Mouse (Mus musculus) kidney, postnatal 36 days (tissue): ENCODE results near the gene Crybb3.

ENCODE experiments used
- DNase-seq, 2 experiments: peaks; one replicate each; pipeline ENCODE4 v3.0.0; 2021 to 2022; ENCODE audit warnings: mixed read lengths in 2 of 2

Crybb3 gene

DNA sequence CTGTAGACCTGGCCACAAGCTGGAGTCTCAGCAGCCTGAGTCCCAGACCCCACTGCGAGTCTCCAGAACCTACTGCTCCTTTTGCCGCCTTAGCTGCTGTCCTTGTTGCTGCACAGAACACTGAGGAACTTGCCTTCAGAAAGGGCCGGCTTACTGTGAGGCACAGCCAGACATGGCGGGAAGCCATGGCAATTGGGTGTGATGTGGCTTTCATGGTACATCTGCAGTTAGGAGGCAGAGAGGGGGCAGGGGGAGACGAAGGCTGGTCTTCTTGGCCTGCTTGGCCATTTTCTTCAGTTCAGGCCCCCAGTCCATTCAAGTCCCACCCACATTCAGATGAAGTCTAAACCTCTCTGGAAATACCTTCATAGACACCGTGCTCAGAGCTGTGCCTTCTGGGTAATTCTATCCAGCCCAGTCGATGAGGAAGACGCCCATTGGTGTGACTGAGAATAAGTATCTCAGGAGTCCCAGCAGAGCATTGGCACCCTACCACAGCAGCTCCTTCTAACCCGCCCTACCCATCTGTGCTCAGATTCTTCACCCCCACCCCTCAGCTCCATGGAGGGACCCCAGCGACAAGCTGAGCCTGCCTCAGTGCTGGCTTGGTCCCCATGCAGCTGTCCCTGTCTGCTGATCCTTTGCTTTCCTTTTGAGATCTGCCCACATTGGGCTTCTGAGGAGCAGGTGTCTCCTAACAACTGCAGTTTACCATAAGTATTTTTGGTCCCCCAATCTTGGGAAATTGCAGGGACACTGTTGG is 35.7 kb downstream of the Crybb3 start:
- DNase-seq: no peak

DNA sequence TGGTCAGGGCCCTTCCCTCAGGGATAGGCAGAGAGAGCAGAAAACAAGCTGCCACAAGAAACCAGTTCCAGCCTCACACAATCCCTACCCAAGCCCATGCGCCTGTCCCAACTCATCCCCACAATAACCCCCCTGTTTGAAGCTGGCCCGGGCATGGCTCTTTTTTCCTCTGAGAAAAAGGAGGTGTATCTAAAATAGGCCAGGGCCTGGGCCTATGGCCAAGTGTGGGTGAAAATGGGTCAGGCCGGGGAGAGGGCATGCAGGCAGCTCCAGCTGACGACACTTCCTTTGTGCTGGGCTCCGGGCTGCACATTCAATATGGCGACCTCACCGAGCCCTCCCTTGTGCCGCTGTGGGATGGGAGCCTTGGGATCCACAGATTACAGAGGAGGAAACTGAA is 37.9 kb downstream of the Crybb3 start:
- no peak for DNase-seq

DNA sequence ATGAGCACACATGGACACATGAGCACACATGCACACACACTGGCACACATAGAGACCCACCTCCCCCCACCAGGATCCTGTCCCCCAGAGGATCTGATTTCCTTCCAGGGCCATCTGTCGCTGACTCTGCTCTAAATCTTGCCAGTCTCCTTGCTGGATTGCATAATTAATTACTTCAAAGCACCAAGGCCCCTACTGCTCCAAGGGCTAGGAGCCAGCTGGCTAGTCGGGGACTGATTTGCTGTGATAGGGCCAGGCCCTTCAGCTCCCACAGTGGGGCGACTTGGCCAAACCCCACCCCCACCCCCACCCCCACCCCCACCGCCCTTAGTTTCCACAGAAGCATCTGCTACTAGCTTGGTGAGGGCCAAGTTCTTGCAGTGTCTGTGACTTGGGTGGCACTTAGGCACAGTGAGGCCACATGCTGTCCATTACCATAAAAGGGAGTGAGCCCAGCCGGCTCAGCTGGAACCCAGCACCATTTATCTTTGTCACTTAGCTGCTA is 39.8 kb downstream of the Crybb3 start:
- DNase-seq: peak; percentile 21 to 22

DNA sequence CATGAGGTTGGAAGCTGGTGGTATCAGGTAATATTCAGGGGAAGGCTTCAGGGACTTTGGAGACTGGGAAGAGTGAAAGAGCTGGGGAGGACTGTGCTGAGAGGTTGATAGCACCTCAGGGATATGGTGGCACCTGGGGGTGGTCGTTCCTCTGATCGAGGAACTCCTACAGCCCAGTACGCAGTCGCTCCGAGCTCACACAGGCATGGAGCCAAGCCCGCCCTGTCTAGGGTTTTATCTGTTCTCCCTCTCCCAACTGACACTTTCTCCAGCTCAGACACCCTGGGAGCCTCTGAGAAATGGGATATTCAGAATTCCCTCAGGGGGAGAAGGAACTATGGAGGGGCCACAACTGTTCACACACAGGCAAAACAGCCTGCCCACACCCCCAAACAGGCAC is 40.6 kb downstream of the Crybb3 start:
- peak in 1 of 2 experiments; percentile 8 for DNase-seq

DNA sequence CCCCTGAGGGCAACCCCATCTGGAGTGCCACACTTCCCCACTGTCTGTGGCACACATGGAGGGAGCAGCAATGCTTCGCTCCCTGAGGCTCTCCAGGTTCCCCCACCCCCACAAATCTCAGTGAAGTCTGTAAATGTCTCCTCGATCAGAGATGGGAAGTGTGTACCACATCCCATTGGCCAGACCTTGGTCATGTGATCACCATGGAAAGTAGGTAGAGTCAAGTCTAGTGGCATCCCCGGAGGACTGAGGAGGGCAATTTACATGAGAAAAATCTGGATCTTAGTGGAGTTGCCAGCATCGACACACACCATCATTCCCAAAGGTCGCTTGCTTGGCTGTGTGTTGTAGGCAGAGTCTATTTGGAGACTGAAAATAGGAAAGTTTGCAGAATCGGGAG is 42.8 kb downstream of the Crybb3 start:
- no peak for DNase-seq

DNA sequence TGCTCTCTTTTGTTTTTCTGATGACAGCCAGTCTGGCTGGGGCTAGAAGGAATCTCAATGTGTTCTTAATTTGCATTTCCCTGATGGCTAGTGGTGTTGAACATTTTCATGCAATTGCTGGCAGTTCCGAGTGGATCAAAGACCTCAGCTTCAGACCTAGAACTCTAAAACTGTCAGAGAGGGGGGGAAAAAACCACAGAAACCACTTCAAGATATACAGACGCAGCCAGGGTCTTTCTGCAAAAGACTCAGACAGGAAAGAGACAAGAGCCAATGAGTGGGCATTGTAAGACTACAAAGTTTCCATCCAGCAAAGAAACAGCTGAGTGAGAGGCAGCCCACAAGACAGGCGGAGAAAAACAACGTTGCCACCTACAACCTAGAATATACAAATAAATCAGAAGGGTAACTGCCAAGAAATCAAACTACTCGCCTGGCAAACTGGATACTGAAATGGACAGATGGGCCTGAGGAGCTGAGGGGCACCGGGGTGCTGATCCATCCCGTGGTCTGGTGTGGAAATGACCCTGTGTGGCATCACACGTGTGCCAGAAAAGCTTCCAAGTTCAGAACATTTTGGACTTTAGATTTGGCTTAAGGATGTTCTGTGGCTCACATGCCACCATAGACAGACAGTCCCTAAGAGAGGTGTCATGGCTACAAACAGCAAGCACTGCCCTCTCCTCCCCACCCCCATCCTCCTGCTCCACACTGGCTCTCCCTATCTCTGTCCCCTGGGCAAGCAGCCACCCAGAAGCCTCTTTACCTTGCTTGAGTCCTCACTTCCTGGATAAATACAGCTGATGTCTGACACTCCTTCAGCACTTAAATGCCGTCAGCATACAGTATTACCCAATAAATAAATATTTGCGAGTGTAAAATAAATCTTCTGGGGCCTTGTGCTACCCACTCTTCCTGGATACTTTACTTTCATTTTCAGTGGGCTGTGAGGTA is 46.0 kb downstream of the Crybb3 start:
- DNase-seq: no peak

DNA sequence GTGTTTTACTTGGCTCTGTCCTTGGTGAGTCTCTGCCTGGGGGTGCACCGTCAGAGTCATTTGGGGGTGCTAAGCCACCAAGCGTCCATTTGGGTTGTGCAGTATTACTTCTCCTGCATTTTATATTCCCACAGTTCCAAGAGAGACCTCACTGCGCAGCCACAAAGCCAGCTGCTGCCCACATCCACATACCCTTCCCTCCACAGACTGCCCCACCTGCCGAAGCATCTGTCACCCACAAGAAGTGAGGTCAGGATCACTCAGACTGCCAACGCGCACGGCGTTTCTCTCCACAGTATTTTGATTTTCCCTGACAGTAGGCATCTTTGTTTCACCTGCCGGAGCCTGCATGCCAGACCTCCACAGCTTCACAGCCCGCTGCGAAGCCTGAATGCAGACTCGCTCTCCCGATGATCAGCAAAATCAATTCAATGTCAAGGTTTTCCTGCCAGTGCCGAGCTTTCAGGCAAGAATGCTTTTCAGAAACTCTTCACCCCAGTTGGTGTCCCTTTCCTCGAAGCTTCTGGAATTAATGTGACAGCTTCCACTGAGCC is 50.1 kb downstream of the Crybb3 start:
- no peak for DNase-seq

DNA sequence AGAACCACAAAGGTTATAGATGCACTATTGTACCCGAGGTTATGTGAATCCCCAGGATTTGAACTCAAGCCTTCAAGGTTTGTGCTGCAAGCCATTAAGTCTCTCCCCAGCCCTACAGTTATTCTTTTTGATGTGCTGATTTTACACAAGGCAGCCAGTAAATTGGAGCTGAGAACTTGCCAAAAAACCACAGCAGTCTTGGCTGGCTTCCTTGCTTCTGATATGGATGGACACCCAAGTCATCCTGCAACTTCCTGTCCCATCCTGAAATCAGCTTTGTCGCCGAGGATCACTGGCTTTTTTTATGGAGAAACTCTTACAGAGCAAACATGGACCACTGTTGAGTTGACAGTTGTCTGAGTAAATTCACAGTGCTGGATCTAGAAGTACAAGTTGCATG is 51.3 kb downstream of the Crybb3 start:
- DNase-seq: no peak

DNA sequence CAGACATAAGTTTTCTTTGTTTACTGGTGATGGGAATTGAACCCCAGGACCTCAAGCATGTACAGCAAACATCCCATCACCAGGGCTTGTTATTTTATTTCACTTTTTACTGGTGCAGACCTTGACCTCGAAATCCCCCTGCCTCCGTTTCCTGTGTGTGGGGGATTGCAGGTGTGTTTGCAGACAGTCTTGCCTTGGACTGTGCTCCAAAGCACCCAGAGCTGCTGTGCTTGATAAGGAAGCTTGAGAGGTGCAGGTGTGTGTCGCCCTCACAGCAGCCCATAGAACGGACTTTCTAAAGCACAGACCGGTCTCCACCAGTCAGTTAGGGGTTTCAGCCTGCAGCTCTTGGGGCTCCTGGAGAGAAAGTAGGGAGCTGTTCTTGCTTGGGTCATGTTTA is 54.7 kb downstream of the Crybb3 start:
- no peak for DNase-seq
